8 mouse cellular contexts compared by ENCODE assay signal in the genomic region with DNA sequence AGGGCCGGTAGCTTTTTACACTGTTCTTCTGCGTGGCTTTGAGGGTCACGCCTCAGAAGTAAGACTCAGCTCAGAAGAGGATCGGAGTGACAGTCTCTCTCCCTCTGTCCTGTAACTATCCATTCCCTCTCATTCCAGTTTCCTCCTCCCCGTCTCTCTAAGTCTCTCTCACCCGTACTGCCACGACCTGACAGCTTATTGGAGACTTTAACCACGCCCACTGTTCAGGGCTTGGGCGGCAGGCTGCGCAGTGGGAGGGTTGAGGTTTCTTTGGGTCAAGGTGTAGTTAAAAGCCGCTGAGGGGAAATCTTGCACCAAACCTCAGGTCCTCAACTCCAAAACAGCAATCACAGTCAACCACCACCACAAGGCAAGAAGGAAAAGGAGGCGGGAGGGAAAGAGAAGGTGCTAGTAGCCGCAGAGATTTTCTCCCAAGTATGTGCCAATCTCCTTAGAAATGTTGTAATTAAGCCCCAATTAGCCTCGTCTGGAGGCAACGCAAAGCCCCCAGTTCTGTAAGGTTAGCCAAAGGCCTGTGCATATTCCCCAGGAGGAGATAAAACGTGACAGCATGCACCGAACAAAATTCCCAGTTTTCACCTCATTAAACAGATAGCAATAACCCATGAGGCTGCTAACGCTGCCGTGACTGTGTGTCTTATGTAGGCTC. TPM values are rescaled to one million over a fixed set of nuclear protein-coding genes. Genes with fewer than 3 reads are reported as not detected.
DNase-seq lines count a peak whose midpoint lies in the region; ATAC-seq lines count a peak whose summit lies in the region.

No protein-coding gene starts in this region.

- DNase-seq in adrenal gland, postnatal 14 days: peak; percentile 15
- no peak for DNase-seq in adrenal gland, postnatal 25 days
- peak; percentile 37 for DNase-seq in kidney, adult 9 months
- peak; percentile 22 for DNase-seq in midbrain, embryonic 10.5 days (ENCODE audit: low spot score)
- no peak for DNase-seq in layer of hippocampus, adult 8-10 months (ENCODE audit: low spot score in 2 of 2)
- DNase-seq in thymus, postnatal 0 days (ENCODE audit: low spot score): no peak
- no peak for DNase-seq in urinary bladder, postnatal 10 days (ENCODE audit: low spot score)

- WGBS in embryonic facial prominence, embryonic 13.5 days: 21% methylated on average over 19 of the region's 19 CpGs
- WGBS in midbrain, embryonic 10.5 days: 21% methylated on average over 19 of the region's 19 CpGs

- peak overlapping the region; percentile 51 for H3K4me2 ChIP-seq in embryonic facial prominence, embryonic 13.5 days

- H3K27ac ChIP-seq in embryonic facial prominence, embryonic 13.5 days: no peak overlapping the region
- H3K27ac ChIP-seq in midbrain, embryonic 10.5 days (replicated peaks): no peak overlapping the region

- H3K4me3 ChIP-seq in embryonic facial prominence, embryonic 13.5 days: peak overlapping the region; percentile 12
- H3K4me3 ChIP-seq in midbrain, embryonic 10.5 days: peak overlapping the region; percentile 36

- H3K9ac ChIP-seq in embryonic facial prominence, embryonic 13.5 days: peak overlapping the region; percentile 52; the same call in 1 of the 2 replicates

- no peak for ATAC-seq in embryonic facial prominence, embryonic 13.5 days (ENCODE audit: insufficient number of reproducible peaks, insufficient read depth, low FRiP score, low TSS enrichment, low read depth)

- H3K27me3 ChIP-seq in embryonic facial prominence, embryonic 13.5 days: peaks cover 18% of the 10 kb centered on the region; the same call in 1 of the 2 replicates
- peaks cover 25% of the 10 kb centered on the region for H3K27me3 ChIP-seq in midbrain, embryonic 10.5 days (ENCODE audit: low read depth, poor library complexity, severe bottlenecking)

- H3K4me1 ChIP-seq in embryonic facial prominence, embryonic 13.5 days: peaks cover 13% of the 10 kb centered on the region
- H3K4me1 ChIP-seq in midbrain, embryonic 10.5 days: peaks cover 22% of the 10 kb centered on the region

- H3K36me3 ChIP-seq in embryonic facial prominence, embryonic 13.5 days: no peaks in the 10 kb centered on the region
- no peaks in the 10 kb centered on the region for H3K36me3 ChIP-seq in midbrain, embryonic 10.5 days

- no peaks in the 10 kb centered on the region for H3K9me3 ChIP-seq in embryonic facial prominence, embryonic 13.5 days
- H3K9me3 ChIP-seq in midbrain, embryonic 10.5 days (replicated peaks): no peaks in the 10 kb centered on the region

RNA-seq across cellular contexts. Expression of gene Sec63, which starts 45.8 kb away (rescaled TPM):
- total RNA-seq in adrenal gland, postnatal 14 days (2021): 56.2 and 70.6 TPM in 2 replicates
- 70.0 and 75.3 TPM in 2 replicates for total RNA-seq in adrenal gland, postnatal 25 days (2021)
- 25.1 and 26.5 TPM in 2 replicates for polyA plus RNA-seq in embryonic facial prominence, embryonic 13.5 days (2015; fragmentation: Nextera tagmentation; extraction: Ambion mirVana)
- 26.0 and 27.4 TPM in 2 replicates for polyA plus RNA-seq in midbrain, embryonic 10.5 days (2016; fragmentation: Nextera tagmentation; extraction: Ambion mirVana)
- 10 to 100 TPM; 43.7 to 50.3 (median 46.2) TPM for total RNA-seq in layer of hippocampus, adult 8-10 months (2022)
- polyA plus RNA-seq in thymus, postnatal 0 days (2015; fragmentation: Nextera tagmentation; extraction: Ambion mirVana): 21.3 and 25.0 TPM in 2 replicates

Comparison
In these comparisons a context has a peak if more than half of its experiments do, and no peak if none do; other contexts are left out.
1. DNase-seq: peak in adrenal gland, postnatal 14 days (single experiment), kidney, adult 9 months (single experiment) and midbrain, embryonic 10.5 days (single experiment); none in adrenal gland, postnatal 25 days (single experiment), layer of hippocampus, adult 8-10 months (0 of 2), thymus, postnatal 0 days (single experiment) and urinary bladder, postnatal 10 days (single experiment).